Mouse (Mus musculus) MEL (cell line): Measurements from ENCODE around the gene Smndc1. TPM values are rescaled to one million over a fixed set of nuclear protein-coding genes. Genes with fewer than 3 reads are reported as not detected.

ENCODE experiments used
- DNase-seq: peaks from one replicate; pipeline ENCODE4 v3.0.0; 2011; ENCODE audit warnings: low read depth, low spot score
- H3K27ac ChIP-seq: 2 replicates; pipeline ENCODE4 v1.5.1; 2012; ENCODE audit warnings: low read depth, mild to moderate bottlenecking, control low read depth, low read length, moderate library complexity; ENCODE audit not compliant: control insufficient read depth
- H3K27me3 ChIP-seq, 2 experiments: fragments of 150-350 bp in 1 of 2; sonication (generic) in 1 of 2; 2 replicates each; pipeline ENCODE4 v1.6.1; 2012; ENCODE audit warnings: low read length in 2 of 2, mild to moderate bottlenecking in 2 of 2, improper control_type of control experiment in 1 of 2, moderate library complexity in 1 of 2; ENCODE audit not compliant: insufficient read depth in 2 of 2, control insufficient read depth in 1 of 2
- H3K36me3 ChIP-seq, 2 experiments: 2 replicates each; pipeline ENCODE4 v1.6.1; 2012 to 2014; ENCODE audit warnings: low read length in 2 of 2, improper control_type of control experiment in 1 of 2, inconsistent platforms in 1 of 2, mild to moderate bottlenecking in 1 of 2; ENCODE audit not compliant: insufficient read depth in 2 of 2, control insufficient read depth in 1 of 2
- H3K4me1 ChIP-seq, 2 experiments: fragments of 150-350 bp in 1 of 2; sonication (generic) in 1 of 2; 2 replicates each; pipeline ENCODE4 v1.6.1; 2012; ENCODE audit warnings: low read length in 2 of 2, improper control_type of control experiment in 1 of 2, mild to moderate bottlenecking in 1 of 2; ENCODE audit not compliant: insufficient read depth in 2 of 2, control insufficient read depth in 1 of 2
- H3K4me3 ChIP-seq, 2 experiments: fragments of 150-350 bp in 1 of 2; sonication (generic) in 1 of 2; 2 replicates each; pipeline ENCODE4 v1.5.1; 2012; ENCODE audit warnings: low read depth in 2 of 2, low read length in 2 of 2, mild to moderate bottlenecking in 2 of 2, moderate library complexity in 2 of 2, control low read depth in 1 of 2, improper control_type of control experiment in 1 of 2; ENCODE audit not compliant: control insufficient read depth in 1 of 2, insufficient read depth in 1 of 2
- H3K79me2 ChIP-seq: 2 replicates; pipeline ENCODE4 v1.6.1; 2012; ENCODE audit warnings: mild to moderate bottlenecking, low read length, moderate library complexity; ENCODE audit not compliant: control insufficient read depth, poor library complexity, insufficient read depth
- H3K9ac ChIP-seq: 2 replicates; pipeline ENCODE4 v1.6.1; 2012; ENCODE audit warnings: low read depth, mild to moderate bottlenecking, control low read depth, low read length, moderate library complexity; ENCODE audit not compliant: control insufficient read depth, poor library complexity, severe bottlenecking
- H3K9me3 ChIP-seq: fragments of 150-350 bp; sonication (generic); replicated peaks from 2 replicates; pipeline ENCODE4 v1.6.1; 2012; ENCODE audit warnings: mild to moderate bottlenecking, low read length, improper control_type of control experiment, moderate library complexity; ENCODE audit not compliant: insufficient read depth
- CHD2 ChIP-seq: IDR thresholded peaks from 2 replicates; pipeline ENCODE4 v1.6.1; 2011; ENCODE audit warnings: low read length, improper control_type of control experiment
- CTCF ChIP-seq, 3 experiments: IDR thresholded peaks in 2 of 3; conservative IDR thresholded peaks in 1 of 3; 2 replicates each; pipeline ENCODE4 v1.5.1; 2011 to 2012; ENCODE audit warnings: low read length in 3 of 3, low read depth in 2 of 3, mild to moderate bottlenecking in 2 of 3, improper control_type of control experiment in 1 of 3, inconsistent platforms in 1 of 3, mixed read lengths in 1 of 3, moderate library complexity in 1 of 3; ENCODE audit not compliant: control insufficient read depth in 1 of 3, insufficient read depth in 1 of 3, poor library complexity in 1 of 3, severe bottlenecking in 1 of 3
- ELF1 ChIP-seq: IDR thresholded peaks from 2 replicates; pipeline ENCODE4 v1.6.1; 2014; ENCODE audit warnings: low read depth, mild to moderate bottlenecking, inconsistent platforms, low read length, improper control_type of control experiment, moderate library complexity
- ETS1 ChIP-seq: IDR thresholded peaks from 2 replicates; pipeline ENCODE4 v1.6.1; 2012; ENCODE audit warnings: low read depth, mild to moderate bottlenecking, inconsistent platforms, low read length, improper control_type of control experiment, moderate library complexity
- HCFC1 ChIP-seq: IDR thresholded peaks from 2 replicates; pipeline ENCODE4 v1.6.1; 2012; ENCODE audit warnings: low read depth, mild to moderate bottlenecking, inconsistent platforms, low read length, improper control_type of control experiment, moderate library complexity
- JUND ChIP-seq: IDR thresholded peaks from 2 replicates; pipeline ENCODE4 v1.6.1; 2011; ENCODE audit warnings: low read depth, mild to moderate bottlenecking, improper control_type of control experiment, low read length
- KAT2A ChIP-seq: conservative IDR thresholded peaks from 2 replicates; pipeline ENCODE4 v1.6.1; 2012; ENCODE audit warnings: low read depth, low read length, improper control_type of control experiment, inconsistent platforms
- MAZ ChIP-seq: IDR thresholded peaks from 2 replicates; pipeline ENCODE4 v1.6.1; 2012; ENCODE audit warnings: low read depth, mild to moderate bottlenecking, inconsistent platforms, low read length, improper control_type of control experiment
- MYB ChIP-seq: IDR thresholded peaks from 2 replicates; pipeline ENCODE4 v1.6.1; 2011; ENCODE audit warnings: mild to moderate bottlenecking, low read depth, low read length, improper control_type of control experiment
- NRF1 ChIP-seq: IDR thresholded peaks from 2 replicates; pipeline ENCODE4 v1.6.1; 2014; ENCODE audit warnings: low read depth, mild to moderate bottlenecking, inconsistent platforms, low read length, improper control_type of control experiment, moderate library complexity; ENCODE audit not compliant: poor library complexity, insufficient read depth, severe bottlenecking
- POLR2AphosphoS5 ChIP-seq: IDR thresholded peaks from 2 replicates; pipeline ENCODE4 v1.6.1; 2012; ENCODE audit warnings: low read depth, borderline replicate concordance, mild to moderate bottlenecking, inconsistent platforms, low read length, moderate library complexity, mixed read lengths
- RAD21 ChIP-seq: IDR thresholded peaks from 2 replicates; pipeline ENCODE4 v1.6.1; 2011; ENCODE audit warnings: mild to moderate bottlenecking, low read depth, low read length, improper control_type of control experiment
- RCOR1 ChIP-seq: IDR thresholded peaks from 2 replicates; pipeline ENCODE4 v1.6.1; 2012; ENCODE audit warnings: low read depth, mild to moderate bottlenecking, inconsistent platforms, low read length, improper control_type of control experiment
- SIN3A ChIP-seq: IDR thresholded peaks from 2 replicates; pipeline ENCODE4 v1.6.1; 2012; ENCODE audit warnings: low read length, improper control_type of control experiment, inconsistent platforms
- SMC3 ChIP-seq: IDR thresholded peaks from 2 replicates; pipeline ENCODE4 v1.6.1; 2011; ENCODE audit warnings: low read depth, low read length, improper control_type of control experiment
- TBP ChIP-seq: IDR thresholded peaks from 2 replicates; pipeline ENCODE4 v1.8.0; 2011; ENCODE audit warnings: low read depth, low read length, improper control_type of control experiment
- TCF12 ChIP-seq: IDR thresholded peaks from 2 replicates; pipeline ENCODE4 v1.6.1; 2014; ENCODE audit warnings: low read depth, mild to moderate bottlenecking, inconsistent platforms, low read length, improper control_type of control experiment, moderate library complexity
- USF1 ChIP-seq: IDR thresholded peaks from 2 replicates; pipeline ENCODE4 v1.6.1; 2014; ENCODE audit warnings: low read depth, mild to moderate bottlenecking, inconsistent platforms, low read length, improper control_type of control experiment, moderate library complexity
- ZC3H11A ChIP-seq: IDR thresholded peaks from 2 replicates; pipeline ENCODE4 v1.6.1; 2012; ENCODE audit warnings: low read depth, mild to moderate bottlenecking, inconsistent platforms, low read length, improper control_type of control experiment
- polyA plus RNA-seq, 2 experiments: library from polyadenylated mRNA; stranded (reverse) in 1 of 2; unstranded in 1 of 2; fragments of >175 nt in 1 of 2; fragments of >200 nt in 1 of 2; gene quantifications; 2 replicates each; pipeline versions ENCODE4 v1.2.1 to v1.2.4; 2012; ENCODE audit warnings: low replicate concordance in 2 of 2, low read depth in 1 of 2; ENCODE audit not compliant: insufficient read length in 2 of 2, insufficient read depth in 1 of 2, missing spikeins in 1 of 2
- total RNA-seq: library from RNA; depleted of rRNA; stranded (reverse); fragments of 300-350 nt; gene quantifications from 2 replicates; pipeline ENCODE4 v1.2.3, GENCODE M21; 2012

Smndc1 gene
- total and polyA plus RNA-seq, 3 experiments = 27.5 to 166 (median 114) TPM

DNA sequence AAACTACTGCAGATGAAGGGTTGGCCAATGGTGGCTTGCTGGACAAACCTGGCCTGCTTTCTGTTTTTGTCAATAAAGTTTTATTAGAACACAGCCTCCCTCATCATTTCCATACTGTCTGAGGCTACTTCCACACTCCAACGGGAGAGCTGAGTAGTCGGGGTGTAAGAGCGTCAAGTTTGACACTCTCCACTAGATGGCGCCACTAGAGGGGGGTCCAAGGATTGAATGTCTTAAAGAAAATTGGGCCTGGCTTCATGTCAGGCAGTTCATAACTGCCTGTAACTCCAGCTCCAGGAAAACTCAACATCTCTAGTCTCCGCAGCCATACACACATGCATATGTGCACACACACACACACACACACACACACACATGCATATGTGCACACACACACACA is 29.5 kb upstream of the Smndc1 start:
- H3K27me3 ChIP-seq = no peaks in the 10 kb centered on the region
- H3K9ac ChIP-seq = no peak overlapping the region
- TF ChIP-seq NRF1 (no peak), ETS1 (no peak), HCFC1 (peak; percentile 27; the same call in 1 of the 2 replicates), KAT2A (no peak), TBP (no peak; the same call in 1 of the 2 replicates), RCOR1 (no peak; the same call in 1 of the 2 replicates), SIN3A (peak; percentile 56; the same call in 1 of the 2 replicates), RAD21 (peak; percentile 88), CHD2 (no peak), ZC3H11A (peak; percentile 85), SMC3 (peak; percentile 97), CTCF (IDR thresholded peaks at IDR 0.05 in 2 of 3, conservative IDR thresholded peaks at IDR 0.05 in 1 of 3; ENCODE audit: control insufficient read depth in 1 of 3, insufficient read depth in 1 of 3, low read depth in 2 of 3, low read length in 3 of 3, poor library complexity in 1 of 3, severe bottlenecking in 1 of 3) (peak; percentile 90 to 95 (median 91)), MYB (no peak)
- no peaks in the 10 kb centered on the region for H3K9me3 ChIP-seq
- no peaks in the 10 kb centered on the region for H3K79me2 ChIP-seq
- no peak overlapping the region for H3K4me3 ChIP-seq
- no peak overlapping the region for H3K27ac ChIP-seq
- peaks cover 0 to 12% of the 10 kb centered on the region in 2 experiments; a peak in 2 of 4 replicates for H3K36me3 ChIP-seq
- H3K4me1 ChIP-seq = peaks cover 5 to 33% of the 10 kb centered on the region in 2 experiments
- peak; percentile 97 for DNase-seq

DNA sequence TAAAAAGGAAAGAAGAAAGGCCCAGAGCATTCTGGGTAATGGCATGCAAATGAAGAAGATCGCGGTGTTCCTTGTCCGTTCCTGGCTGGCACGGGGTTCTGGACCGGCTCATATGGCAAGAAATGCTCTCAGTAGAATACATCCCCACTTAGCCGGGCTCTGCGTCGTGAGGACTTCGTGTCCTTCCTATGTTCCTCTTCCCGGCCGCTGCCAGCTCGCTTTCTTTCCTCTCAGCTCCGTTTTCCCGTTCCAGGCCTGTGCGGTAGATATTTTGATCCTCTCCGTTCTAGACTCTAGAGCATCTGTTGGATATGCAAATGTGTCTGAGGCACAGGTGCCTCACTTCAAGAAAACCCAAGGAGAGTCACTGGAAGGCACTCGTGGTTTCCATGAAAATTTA is 24.8 kb upstream of the Smndc1 start:
- Histone ChIP-seq H3K9me3 (no peaks in the 10 kb centered on the region), H3K36me3 (peaks cover 0 to 22% of the 10 kb centered on the region in 2 experiments; a peak in 2 of 4 replicates), H3K9ac (peak overlapping the region; percentile 49), H3K27me3 (no peaks in the 10 kb centered on the region), H3K4me3 (peak overlapping the region; percentile 24 to 39), H3K79me2 (no peaks in the 10 kb centered on the region), H3K4me1 (peaks cover 4 to 30% of the 10 kb centered on the region in 2 experiments), H3K27ac (peak overlapping the region; percentile 90)
- no peak for DNase-seq
- TF ChIP-seq TBP = no peak
- TF ChIP-seq ETS1 = no peak
- TF ChIP-seq POLR2AphosphoS5 = no peak
- no peak for TF ChIP-seq USF1
- no peak for TF ChIP-seq SIN3A
- TF ChIP-seq ELF1 = no peak
- TF ChIP-seq TCF12 = no peak
- no peak for TF ChIP-seq JUND
- no peak for TF ChIP-seq RAD21
- TF ChIP-seq MAZ = no peak
